Mouse (Mus musculus) spleen, adult 12 weeks (tissue): ENCODE data around the gene Trim8.

ENCODE experiments used
- DNase-seq: peaks from one replicate; pipeline ENCODE4 v3.0.0; 2022; ENCODE audit warnings: low spot score

Trim8 gene

GRCm38 (mm10) chr19:46505646-46506371, 4.3 kb downstream of the Trim8 start:
- no peak for DNase-seq

GRCm38 (mm10) chr19:46506372-46506717, 4.8 kb downstream of the Trim8 start:
- DNase-seq, result no peak

GRCm38 (mm10) chr19:46507181-46507581, 5.7 kb downstream of the Trim8 start:
- no peak for DNase-seq

- DNase-seq, result no peak
These were observed 6.3 kb downstream of the Trim8 start for GRCm38 (mm10) chr19:46507806-46508205.

- no peak for DNase-seq
These were observed 7.2 kb downstream of the Trim8 start for GRCm38 (mm10) chr19:46508738-46509137.

GRCm38 (mm10) chr19:46509202-46509601, 7.7 kb downstream of the Trim8 start:
- DNase-seq, result no peak

GRCm38 (mm10) chr19:46509736-46510135, 8.2 kb downstream of the Trim8 start:
- no peak for DNase-seq

GRCm38 (mm10) chr19:46510401-46510800, 8.9 kb downstream of the Trim8 start:
- no peak for DNase-seq

- no peak for DNase-seq
These were observed 9.3 kb downstream of the Trim8 start for GRCm38 (mm10) chr19:46510824-46511223.

GRCm38 (mm10) chr19:46511263-46511662, 9.8 kb downstream of the Trim8 start:
- no peak for DNase-seq

- no peak for DNase-seq
These were observed 12.9 kb downstream of the Trim8 start for GRCm38 (mm10) chr19:46514387-46514786.

GRCm38 (mm10) chr19:46515287-46515821, 13.9 kb downstream of the Trim8 start:
- DNase-seq, result no peak

- no peak for DNase-seq
These were observed 15.4 kb downstream of the Trim8 start for GRCm38 (mm10) chr19:46516667-46517528.

GRCm38 (mm10) chr19:46517529-46518351, 16.2 kb downstream of the Trim8 start:
- DNase-seq, result no peak

- DNase-seq, result no peak
These were observed 16.9 kb downstream of the Trim8 start for GRCm38 (mm10) chr19:46518352-46518787.

GRCm38 (mm10) chr19:46518828-46519621, 17.5 kb downstream of the Trim8 start:
- no peak for DNase-seq

- DNase-seq, result no peak
These were observed 20.2 kb downstream of the Trim8 start for GRCm38 (mm10) chr19:46521698-46522097.

GRCm38 (mm10) chr19:46522433-46523044, 21.0 kb downstream of the Trim8 start:
- no peak for DNase-seq

GRCm38 (mm10) chr19:46523131-46523479, 21.6 kb downstream of the Trim8 start:
- DNase-seq, result no peak

- no peak for DNase-seq
These were observed 22.1 kb downstream of the Trim8 start for GRCm38 (mm10) chr19:46523480-46524151.
